Mouse (Mus musculus): ENCODE measurements around the gene Tnnc2.

Tnnc2 gene

DNA sequence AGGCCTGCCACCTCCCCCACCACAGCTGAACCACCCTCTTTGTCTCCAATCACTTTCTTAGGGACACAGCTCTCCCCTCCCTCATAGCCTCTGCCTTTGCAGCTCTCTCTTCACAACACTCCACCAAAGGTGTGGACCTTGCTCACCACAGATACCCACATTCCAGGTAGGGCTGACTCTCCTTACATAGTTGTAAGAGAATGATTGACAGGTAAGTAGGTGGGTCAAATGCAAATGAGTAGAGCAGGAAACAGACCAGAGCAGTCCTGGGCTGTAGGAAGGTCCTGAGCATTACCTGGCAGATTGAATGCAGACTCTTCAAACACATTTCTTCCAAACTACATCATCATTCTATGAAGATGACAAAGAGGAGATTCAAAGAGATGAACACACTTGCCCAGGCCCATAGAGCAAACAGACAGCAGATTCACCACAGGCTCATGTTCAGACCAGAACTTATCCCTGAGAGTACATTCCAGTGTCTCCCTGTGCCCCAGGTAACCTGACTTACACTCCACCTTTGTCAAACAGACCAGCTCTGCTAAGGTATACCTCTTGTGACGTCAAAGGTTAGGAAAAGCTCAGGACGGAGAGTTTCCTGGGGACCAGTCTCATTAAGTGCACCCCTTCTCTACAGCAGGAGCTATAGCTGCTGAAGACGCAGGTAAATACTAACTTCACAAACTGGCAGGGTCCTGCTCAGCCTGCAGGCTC is 42.2 kb downstream of the Tnnc2 start:
- DNase-seq (ENCODE audit: low spot score in 2 of 2), result no peak

DNA sequence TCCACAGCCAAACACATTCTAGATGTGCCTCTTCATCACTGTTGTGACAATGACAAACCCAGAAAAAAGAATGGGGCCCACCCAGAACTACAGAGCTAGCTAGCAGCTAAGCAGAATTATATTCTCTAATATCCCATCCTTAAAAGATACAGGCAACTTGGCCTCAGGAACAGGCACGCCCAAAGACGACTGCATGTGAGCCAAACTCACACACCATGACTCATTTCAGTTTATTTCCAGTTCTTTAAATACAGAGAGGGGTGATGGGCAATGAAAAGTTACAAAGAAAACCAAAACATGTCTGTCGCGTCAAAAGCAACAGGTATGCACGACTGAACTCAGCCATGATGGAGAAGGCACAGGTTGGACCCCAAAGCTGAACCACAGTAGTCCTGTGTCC is 44.3 kb downstream of the Tnnc2 start:
- DNase-seq (ENCODE audit: low spot score in 2 of 2), result no peak

DNA sequence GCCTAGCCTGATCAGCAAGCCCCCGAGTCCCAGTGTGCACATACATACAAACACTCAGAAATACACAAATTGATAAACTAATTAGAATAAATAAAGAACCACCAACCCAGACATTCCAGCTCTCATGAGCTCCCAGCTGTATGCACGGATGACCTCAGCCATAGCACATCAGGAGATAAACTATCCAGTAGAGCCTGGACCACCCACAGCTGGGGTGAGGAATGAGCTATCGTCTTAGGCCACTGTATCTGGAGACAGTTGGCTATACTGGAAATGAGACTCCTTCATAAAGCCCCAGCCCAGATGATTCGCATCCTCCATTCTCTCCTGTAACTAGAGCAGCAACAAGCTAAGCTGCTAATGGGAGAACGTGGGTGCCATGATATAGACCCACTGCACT is 44.9 kb downstream of the Tnnc2 start:
- DNase-seq (ENCODE audit: low spot score in 2 of 2), result no peak

DNA sequence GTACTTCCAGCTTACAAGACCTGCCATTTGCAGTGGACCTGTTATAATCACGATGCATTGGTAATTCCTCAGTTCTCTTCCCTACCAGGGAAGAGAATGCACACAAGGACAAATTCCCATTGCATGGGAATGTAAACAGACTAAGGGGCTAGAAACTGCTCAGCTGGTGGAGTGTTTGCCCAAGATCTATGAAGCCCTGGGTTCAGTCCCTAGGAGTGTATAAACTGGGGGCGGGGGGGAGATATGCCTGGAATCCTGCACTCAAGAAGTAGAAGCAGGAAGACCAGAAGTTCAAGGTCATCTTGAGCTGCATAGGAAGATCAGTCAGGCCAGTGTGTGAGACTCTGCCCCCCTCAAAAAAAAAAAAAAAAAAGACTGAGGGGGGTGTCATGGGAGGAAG is 46.5 kb downstream of the Tnnc2 start:
- DNase-seq (ENCODE audit: low spot score in 2 of 2), result no peak

DNA sequence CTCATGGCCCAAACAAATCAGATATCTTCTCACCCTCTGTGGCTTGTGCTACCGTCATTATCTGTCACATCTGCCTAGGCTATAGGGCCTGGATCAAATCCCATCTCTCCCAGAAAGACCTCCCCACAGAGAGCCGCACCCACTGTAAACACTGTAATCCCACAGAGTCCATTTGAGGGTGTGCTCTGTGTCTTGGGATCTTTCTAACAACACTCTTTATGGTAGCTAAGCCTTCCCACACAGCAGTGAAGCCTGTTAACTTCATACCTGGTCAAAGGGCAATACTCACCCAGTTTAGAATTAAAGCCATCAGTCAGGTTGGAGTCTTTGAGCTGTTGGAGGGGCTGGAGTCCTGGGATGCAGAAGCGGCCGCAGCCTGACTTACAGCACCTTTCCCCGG is 48.0 kb downstream of the Tnnc2 start:
- DNase-seq (ENCODE audit: low spot score in 2 of 2), result no peak

All from spleen, postnatal 36 days (tissue).